Mouse (Mus musculus) c-Kit-negative CD71-positive TER-119-positive erythroid progenitor cells, embryonic 14.5 days (primary cell): ENCODE measurements around the gene Rpl24.

Experiments
- DNase-seq: peaks from one replicate; pipeline ENCODE4 v3.0.0-alpha.2; 2013; ENCODE audit warnings: low read depth, low spot score

The Rpl24 gene

GRCm38 (mm10) chr16:55970416-55970815, 4.3 kb downstream of the Rpl24 start:
- DNase-seq = no peak

GRCm38 (mm10) chr16:55971735-55972615, 5.9 kb downstream of the Rpl24 start:
- DNase-seq = no peak

DNA sequence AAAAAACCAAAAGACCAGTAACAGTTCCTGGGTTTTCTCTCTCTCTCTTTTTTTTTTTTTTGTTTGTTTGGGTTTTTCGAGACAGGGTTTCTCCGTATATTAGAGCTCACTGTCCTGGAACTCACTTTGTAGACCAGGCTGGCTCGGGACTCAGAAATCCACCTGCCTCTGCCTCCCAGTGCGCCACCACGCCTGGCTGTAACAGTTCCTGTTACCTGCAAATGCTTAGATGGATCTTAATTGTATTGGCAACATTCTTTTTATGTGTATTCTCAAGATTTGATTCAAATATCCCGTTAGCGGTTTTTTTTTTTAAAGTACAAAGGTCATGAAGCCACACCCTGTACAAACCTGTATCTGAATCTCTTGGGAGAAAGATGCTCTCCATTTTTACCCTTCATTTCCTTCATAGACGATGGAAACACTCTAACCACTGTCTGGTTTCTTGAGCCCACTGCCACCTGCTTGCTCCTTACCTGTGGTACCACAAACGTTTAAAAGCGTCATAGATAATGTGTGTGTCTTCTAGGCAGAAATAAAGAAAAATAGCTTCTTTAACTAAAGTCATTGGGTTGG, 6.6 kb downstream of the Rpl24 start:
- DNase-seq = no peak

DNA sequence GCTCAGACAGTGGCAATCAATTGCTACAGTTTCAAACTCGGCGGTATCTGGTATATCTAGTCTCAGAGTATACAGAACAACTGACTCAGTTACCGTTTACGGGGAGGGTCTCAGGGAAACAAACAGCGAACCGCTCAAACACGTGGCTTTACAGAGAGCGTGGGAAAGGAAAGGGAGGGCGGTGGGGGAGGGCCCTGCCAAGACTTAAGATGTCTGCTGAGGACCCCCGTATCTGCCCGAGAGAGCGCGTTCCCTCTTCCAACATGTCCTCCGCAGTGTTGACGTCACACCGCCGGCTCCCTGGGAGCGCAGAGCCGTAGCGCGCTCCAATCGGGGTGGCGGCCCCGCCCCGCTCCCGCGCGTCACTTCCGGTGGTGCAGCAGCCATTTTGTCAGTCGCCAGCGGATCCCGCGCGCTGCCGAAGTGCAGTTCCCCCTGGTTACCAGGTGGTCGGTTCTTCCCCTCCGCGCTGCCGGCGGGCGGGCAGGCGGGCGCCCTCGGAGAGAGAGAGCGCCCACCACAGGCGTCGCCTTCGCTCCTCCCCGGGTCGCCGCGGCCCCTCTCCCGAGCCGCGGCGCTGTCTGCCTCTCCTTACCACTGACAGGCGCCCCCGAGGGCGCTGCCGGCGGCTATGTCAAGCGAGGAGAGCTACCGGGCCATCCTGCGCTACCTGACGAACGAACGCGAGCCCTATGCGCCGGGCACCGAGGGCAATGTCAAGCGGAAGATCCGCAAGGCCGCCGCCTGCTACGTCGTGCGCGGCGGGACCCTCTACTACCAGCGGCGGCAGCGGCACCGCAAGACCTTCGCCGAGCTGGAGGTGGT, 7.6 kb downstream of the Rpl24 start, which contains the start of gene Zbtb11:
Zbtb11 (plus strand) TSS at position 453 of the 825 bp plus-strand sequence.
- DNase-seq = peak; percentile 95

DNA sequence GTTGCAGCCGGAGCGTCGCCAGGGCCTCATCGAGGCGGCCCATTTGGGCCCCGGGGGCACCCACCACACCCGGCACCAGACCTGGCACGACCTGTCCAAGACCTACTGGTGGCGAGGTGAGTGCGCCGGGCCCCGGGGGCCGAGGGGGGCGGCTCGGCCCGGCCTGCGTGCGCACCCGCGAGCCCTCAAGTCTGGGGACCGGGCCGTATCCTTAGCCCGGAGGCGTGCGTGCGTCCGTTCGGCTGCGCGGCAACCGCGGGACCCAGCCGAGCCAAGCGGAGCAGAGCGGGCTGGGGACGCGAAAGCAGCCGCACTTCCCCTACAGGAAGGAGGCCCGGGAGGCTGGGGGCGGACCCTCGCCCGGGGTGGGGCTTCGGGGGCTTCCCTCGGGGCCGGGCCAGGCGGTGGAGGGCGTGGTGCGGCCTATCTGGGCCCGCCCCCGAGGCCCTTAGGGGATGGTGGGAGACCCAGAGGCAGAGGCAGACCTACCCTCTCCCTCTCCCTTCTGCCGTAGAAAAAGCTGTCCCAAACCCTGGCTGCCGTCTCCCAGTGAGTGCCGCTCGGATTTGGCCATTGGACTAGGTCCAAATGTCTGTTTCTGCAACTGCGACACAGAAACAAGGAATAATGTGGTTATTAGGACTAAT, 8.3 kb downstream of the Rpl24 start:
- peak; percentile 49 for DNase-seq

DNA sequence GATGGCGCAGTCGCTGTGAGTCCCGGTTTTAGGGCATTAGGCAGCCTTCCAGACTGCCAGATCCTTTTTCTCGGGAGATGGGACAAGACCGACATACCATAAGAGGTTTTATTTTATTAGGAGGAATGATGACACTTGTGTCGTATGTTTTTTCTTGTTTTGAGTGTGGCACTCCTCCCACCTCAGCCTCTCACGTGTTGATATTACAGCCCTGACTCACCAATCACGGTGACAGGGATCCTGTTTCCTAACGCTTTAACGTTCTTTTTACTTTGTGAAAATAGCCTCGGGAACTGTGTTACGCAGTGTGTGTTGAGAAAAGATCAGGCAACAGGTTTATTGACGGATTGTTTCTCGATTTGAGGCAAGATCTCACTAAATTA, 8.8 kb downstream of the Rpl24 start:
- peak; percentile 40 for DNase-seq

DNA sequence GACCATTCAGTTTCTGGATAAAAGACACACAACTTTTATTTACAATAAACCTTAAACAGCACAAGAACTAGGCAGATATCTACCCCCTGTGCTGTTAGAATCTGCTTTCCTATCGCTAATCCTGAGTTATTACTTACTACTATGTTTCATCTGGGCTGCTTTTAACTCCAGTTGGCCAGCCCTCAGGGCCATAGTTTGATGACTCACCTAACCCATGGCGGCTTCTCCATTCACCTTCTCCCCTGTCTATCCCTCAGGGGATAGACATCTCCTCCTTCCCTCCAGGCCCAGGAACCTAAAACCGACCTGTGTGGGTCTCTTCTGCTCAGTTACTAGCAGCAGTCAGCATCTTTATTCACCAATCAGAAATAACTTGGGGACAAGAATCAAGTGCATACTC, 19.9 kb downstream of the Rpl24 start:
- no peak for DNase-seq

DNA sequence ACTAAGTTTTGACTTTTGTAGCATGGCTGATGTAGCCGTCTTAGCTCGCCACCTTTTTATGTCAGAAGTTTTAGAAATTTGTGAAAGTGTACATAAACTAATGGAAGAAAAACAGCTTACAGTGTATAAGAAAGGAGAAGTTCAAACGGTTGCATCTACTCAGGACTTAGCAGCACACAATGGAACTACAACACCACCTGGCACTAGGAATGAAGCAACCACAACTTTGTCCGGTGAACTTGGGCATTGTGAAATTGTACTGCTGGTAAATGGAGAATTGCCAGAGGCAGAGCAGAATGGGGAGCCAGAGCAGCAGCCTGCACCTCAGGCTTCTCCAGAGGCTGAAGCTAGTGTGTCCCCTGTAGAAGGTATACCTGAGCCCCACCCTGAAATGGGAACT, 24.2 kb downstream of the Rpl24 start:
- no peak for DNase-seq

GRCm38 (mm10) chr16:55994235-55994634, 28.2 kb downstream of the Rpl24 start:
- no peak for DNase-seq

GRCm38 (mm10) chr16:56006798-56007197, 40.7 kb downstream of the Rpl24 start:
- no peak for DNase-seq

- no peak for DNase-seq
Measured at GRCm38 (mm10) chr16:56008862-56009261, 42.8 kb downstream of the Rpl24 start.

DNA sequence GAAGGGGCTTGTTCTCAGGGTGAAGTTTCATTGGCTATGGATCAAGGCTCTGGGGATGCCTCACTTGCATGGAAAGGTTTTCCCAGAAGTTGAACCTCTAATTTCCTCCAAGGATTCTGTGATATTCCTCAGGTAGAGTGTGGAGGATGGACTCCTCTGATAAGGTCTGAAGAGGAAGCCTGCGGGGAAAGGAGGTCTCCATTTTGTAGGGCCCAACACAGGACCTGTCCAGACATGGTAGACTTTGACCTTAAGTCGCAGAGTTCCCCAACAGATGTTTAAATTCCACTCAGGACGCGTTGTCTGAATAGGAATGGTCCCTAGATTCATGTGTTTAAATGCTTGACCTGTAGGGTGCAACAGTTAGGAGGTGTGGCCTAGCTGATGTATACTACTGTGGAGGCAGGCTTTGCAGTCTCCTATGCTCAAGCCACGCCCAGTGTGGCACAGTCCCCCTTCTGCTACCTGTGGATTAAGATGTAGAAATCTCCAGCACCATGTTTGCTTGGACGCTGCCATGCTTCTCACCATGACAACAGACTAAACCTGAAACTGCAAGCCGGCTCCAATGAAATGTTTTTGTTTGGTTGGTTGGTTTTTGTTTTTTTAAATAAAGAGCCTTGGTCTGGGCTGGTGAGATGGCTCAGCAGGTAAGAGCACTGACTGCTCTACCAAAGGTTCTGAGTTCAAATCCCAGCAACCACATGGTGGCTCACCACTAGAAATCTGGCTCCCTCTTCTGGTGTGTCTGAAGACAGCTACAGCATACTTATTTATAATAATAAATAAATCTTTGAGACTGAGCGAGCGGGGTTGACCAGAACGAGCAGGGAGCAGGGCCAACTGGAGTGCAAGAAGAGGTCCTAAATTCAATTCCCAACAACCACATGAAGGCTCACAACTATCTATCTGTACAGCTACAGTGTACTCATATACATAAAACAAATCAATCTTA, 47.0 kb downstream of the Rpl24 start:
- no peak for DNase-seq

GRCm38 (mm10) chr16:56014076-56014475, 48.0 kb downstream of the Rpl24 start:
- no peak for DNase-seq

- no peak for DNase-seq
Measured at GRCm38 (mm10) chr16:56019660-56020059, 53.6 kb downstream of the Rpl24 start.
